Mouse (Mus musculus): ENCODE measurements around the gene Lta. TPM values are rescaled to one million over a fixed set of nuclear protein-coding genes. Genes with fewer than 3 reads are reported as not detected.
A peak's percentile ranks its signal among the peaks of the same experiment; 100 is the strongest.

Gene Lta
- polyA plus RNA-seq, 1 experiment from 2014 or later, result 0.07 TPM

DNA sequence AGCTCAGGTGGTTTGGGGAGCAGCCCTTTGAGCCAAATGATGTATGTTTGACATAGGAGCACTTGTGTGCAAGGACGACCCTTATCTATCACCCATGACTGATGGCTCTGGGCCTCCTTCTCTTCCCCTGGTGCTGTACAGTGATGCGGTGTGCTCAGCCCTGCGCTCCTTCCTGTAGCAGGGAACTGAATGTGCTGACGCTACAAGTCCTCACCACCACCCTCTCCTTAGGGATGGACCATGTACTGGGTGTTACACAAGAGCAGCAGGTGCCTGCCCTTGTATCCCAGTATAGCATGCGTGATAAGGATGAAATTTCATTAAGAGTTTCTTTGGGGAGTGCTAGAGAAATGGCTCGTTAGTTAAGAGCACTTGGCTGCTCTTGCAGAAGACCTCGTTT is 42.0 kb upstream of the Lta start:
- Histone ChIP-seq H3K4me1 (replicated peaks) (peaks cover 48% of the 10 kb centered on the region), H3K36me3 (peaks cover 92% of the 10 kb centered on the region), H3K27me3 (no peaks in the 10 kb centered on the region), H3K9me3 (replicated peaks) (no peaks in the 10 kb centered on the region), H3K4me2 (no peak overlapping the region), H3K9ac (no peak overlapping the region), H3K27ac (no peak overlapping the region), H3K4me3 (replicated peaks) (no peak overlapping the region)
- DNase-seq, result no peak
- 79% methylated on average over 7 of the region's 7 CpGs for WGBS (ENCODE audit: insufficient replicate concordance)
- no peak for ATAC-seq (ENCODE audit: low read depth)

DNA sequence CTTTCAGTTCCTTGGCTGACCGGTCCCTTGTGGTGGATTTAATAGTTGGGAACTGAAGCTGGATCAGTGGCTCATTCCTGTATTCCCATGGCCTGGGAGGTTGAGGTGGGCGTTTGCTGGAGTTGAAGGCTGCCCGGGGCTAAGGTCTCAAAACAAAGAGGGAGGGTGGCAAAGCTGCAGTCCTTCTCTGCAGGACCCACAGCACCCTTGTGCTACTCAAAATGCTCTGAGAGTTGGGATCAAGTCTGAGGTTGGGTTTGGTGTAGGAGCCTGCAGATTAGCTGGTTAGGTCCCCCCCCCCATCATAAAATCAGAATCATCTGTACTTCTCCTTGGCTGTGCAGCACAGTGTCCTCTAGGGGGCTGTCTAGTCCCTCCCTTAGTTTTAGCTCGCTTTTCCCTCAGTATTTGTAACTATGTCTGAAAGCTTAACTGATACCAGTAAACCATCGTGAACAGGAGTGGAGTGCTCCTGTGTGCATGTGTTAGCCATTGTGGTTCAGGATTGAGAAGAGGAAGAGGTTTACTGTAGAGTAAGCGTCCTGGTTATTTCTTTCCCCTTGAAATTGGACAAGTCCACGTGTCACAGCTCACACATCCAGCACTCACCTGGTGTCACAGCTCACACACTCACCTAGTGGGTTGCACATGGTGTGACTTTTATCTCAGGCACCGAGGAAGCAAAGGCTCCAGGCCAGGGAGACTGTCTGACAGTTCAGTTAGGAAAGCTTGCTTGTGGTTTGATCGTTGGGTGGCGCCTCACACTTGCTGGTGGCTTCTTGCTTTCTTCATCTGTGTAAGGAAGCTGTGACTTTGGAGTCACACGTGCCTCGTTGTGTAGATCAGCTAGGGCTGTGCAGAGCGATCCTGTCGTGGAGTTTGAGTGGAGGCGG is 40.8 kb upstream of the Lta start:
- no peak for DNase-seq
- H3K9me3 ChIP-seq (replicated peaks), result no peaks in the 10 kb centered on the region
- peaks cover 82% of the 10 kb centered on the region for H3K36me3 ChIP-seq
- no peak overlapping the region for H3K27ac ChIP-seq
- no peaks in the 10 kb centered on the region for H3K27me3 ChIP-seq
- peak overlapping the region; percentile 97 for H3K4me2 ChIP-seq
- peak overlapping the region; percentile 12; the same call in 1 of the 2 replicates for H3K9ac ChIP-seq
- ATAC-seq (ENCODE audit: low read depth), result no peak
- H3K4me3 ChIP-seq (replicated peaks), result peak overlapping the region; percentile 92; the same call in 1 of the 2 replicates
- WGBS (ENCODE audit: insufficient replicate concordance), result 71% methylated on average over 15 of the region's 15 CpGs
- H3K4me1 ChIP-seq (replicated peaks), result peaks cover 50% of the 10 kb centered on the region

DNA sequence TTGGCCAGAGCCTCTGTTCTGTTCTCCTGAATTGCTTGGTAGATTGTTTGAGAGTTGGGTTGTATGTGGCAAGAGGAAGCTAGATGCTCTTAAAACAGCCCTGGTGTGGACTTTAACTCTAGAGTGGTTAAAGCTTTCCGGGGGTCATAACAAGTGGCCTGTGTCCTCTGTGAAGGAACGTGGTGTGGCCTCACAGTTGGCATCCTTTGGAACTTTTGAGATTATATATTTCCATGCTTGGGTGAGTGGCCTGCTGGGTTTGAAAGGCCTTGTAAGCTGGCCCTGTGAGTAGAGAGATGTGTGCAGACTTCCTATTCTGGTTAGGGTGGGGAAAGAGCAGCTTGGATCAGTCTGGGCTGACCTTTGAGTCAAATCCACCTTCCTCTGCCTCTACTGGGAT is 39.8 kb upstream of the Lta start:
- Histone ChIP-seq H3K4me1 (replicated peaks) (peaks cover 60% of the 10 kb centered on the region), H3K9me3 (replicated peaks) (no peaks in the 10 kb centered on the region), H3K4me2 (peak overlapping the region; percentile 97), H3K36me3 (peaks cover 72% of the 10 kb centered on the region), H3K4me3 (replicated peaks) (peak overlapping the region; percentile 92), H3K9ac (peak overlapping the region; percentile 97; the same call in 1 of the 2 replicates), H3K27me3 (no peaks in the 10 kb centered on the region), H3K27ac (no peak overlapping the region)
- WGBS (ENCODE audit: insufficient replicate concordance), result 74% methylated on average over 2 of the region's 2 CpGs
- DNase-seq, result no peak
- no peak for ATAC-seq (ENCODE audit: low read depth)

DNA sequence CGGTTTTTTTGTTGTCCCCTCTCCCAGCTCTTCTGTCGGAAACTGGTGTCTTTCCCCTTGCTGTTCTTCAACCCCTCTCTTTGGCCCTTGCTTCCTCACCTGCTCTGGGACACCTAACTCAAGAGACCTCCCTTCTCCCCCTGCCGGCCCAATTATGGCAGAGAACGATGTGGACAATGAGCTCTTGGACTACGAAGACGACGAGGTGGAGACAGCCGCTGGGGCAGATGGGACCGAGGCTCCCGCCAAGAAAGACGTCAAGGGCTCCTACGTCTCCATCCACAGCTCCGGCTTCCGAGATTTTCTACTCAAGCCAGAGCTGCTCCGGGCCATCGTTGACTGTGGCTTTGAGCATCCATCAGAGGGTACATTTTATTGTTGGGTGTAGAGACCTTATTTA is 37.9 kb upstream of the Lta start:
- DNase-seq, result no peak

GRCm38 (mm10) chr17:35242015-35242941 is 37.1 kb upstream of the Lta start:
- Histone ChIP-seq H3K4me3 (replicated peaks) (peak overlapping the region; percentile 92), H3K27ac (peak overlapping the region; percentile 95), H3K9ac (peak overlapping the region; percentile 97), H3K36me3 (peaks cover 45% of the 10 kb centered on the region), H3K27me3 (no peaks in the 10 kb centered on the region), H3K4me1 (replicated peaks) (peaks cover 62% of the 10 kb centered on the region), H3K4me2 (peak overlapping the region; percentile 97), H3K9me3 (replicated peaks) (no peaks in the 10 kb centered on the region)
- ATAC-seq (ENCODE audit: low read depth) (peak; percentile 55), DNase-seq (no peak)
- under 1% methylated on average over 55 of the region's 55 CpGs for WGBS (ENCODE audit: insufficient replicate concordance)

More for the DNA sequence above, 37.9 kb upstream of the Lta start:
- H3K4me2 ChIP-seq, result peak overlapping the region; percentile 97
- peak overlapping the region; percentile 92 for H3K4me3 ChIP-seq (replicated peaks)
- H3K9ac ChIP-seq, result peak overlapping the region; percentile 97
- ATAC-seq (ENCODE audit: low read depth), result no peak
- H3K36me3 ChIP-seq, result peaks cover 53% of the 10 kb centered on the region
- peak overlapping the region; percentile 95 for H3K27ac ChIP-seq
- 8% methylated on average over 16 of the region's 16 CpGs for WGBS (ENCODE audit: insufficient replicate concordance)
- no peaks in the 10 kb centered on the region for H3K27me3 ChIP-seq
- peaks cover 62% of the 10 kb centered on the region for H3K4me1 ChIP-seq (replicated peaks)
- H3K9me3 ChIP-seq (replicated peaks), result no peaks in the 10 kb centered on the region

GRCm38 (mm10) chr17:35241305-35242014 is 36.3 kb upstream of the Lta start, which contains the start of gene Ddx39b:
TSS of gene Ddx39b (plus strand) at chr17:35241746.
- Histone ChIP-seq H3K4me1 (replicated peaks) (peaks cover 60% of the 10 kb centered on the region), H3K4me3 (replicated peaks) (peak within 1 kb of the TSS; percentile 92), H3K27me3 (no peaks in the 10 kb centered on the region), H3K9me3 (replicated peaks) (no peaks in the 10 kb centered on the region), H3K9ac (peak within 1 kb of the TSS; percentile 97), H3K4me2 (peak within 1 kb of the TSS; percentile 97), H3K27ac (peak within 1 kb of the TSS; percentile 95), H3K36me3 (peaks cover 36% of the 10 kb centered on the region)
- WGBS (ENCODE audit: insufficient replicate concordance), result under 1% methylated on average over 69 of the region's 69 CpGs
- DNase-seq (peak; percentile 93), ATAC-seq (ENCODE audit: low read depth) (peak; percentile 83)

DNA sequence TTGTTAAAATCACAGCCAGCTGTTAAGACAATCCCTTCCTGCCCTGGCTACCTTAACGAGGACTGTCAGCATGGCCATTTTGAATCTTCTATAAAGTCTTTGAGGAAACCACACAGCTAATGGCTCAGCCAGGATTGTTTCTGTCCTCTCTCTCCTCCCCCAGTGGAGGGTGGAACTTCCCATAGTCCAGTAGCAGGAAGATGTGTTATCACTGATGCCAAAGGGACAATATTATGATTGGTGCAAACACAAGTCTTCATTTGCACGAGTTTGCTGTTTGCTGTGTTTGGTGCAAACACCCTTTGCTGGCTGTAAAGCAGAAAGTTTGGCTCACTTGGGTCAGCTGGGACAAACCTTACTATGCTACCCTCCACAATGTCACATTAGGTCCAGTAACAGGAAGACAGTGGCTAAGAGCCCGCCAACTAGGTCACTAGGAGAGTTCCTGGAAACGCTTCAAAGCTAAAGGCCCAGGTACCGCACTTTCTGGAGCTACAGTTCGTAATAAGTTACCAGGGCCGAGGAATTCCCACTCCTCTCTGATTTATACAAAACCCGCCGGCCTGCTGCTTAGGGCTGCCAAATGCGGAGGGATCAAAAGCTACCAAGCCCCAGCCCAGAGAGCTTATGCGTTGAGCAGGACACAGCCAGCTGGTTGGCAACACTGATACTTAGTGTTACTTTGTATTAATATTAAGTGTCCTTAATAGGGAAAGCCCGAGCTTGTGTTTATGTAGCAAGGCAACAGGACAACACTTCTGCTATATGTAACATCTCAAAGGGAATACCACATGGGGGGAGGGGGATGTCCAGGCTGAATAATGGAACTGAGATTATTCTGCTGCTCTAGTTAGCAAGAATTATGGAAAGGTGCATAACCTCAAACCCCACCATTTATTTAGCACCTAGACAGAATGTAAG is 35.5 kb upstream of the Lta start:
- Histone ChIP-seq H3K4me1 (replicated peaks) (peaks cover 52% of the 10 kb centered on the region), H3K9ac (peak overlapping the region; percentile 97), H3K4me3 (replicated peaks) (peak overlapping the region; percentile 92), H3K36me3 (peaks cover 28% of the 10 kb centered on the region), H3K9me3 (replicated peaks) (no peaks in the 10 kb centered on the region), H3K4me2 (peak overlapping the region; percentile 97), H3K27me3 (no peaks in the 10 kb centered on the region), H3K27ac (peak overlapping the region; percentile 95)
- no peak for ATAC-seq (ENCODE audit: low read depth)
- no peak for DNase-seq
- 34% methylated on average over 12 of the region's 12 CpGs for WGBS (ENCODE audit: insufficient replicate concordance)

- H3K9ac ChIP-seq, result no peak overlapping the region
- ATAC-seq (ENCODE audit: low read depth), result no peak
- H3K4me3 ChIP-seq (replicated peaks), result no peak overlapping the region
- peaks cover 19% of the 10 kb centered on the region for H3K36me3 ChIP-seq
- H3K9me3 ChIP-seq (replicated peaks), result no peaks in the 10 kb centered on the region
- no peak for DNase-seq
- WGBS (ENCODE audit: insufficient replicate concordance), result 56% methylated on average over 5 of the region's 5 CpGs
- H3K27me3 ChIP-seq, result no peaks in the 10 kb centered on the region
- peak overlapping the region; percentile 95 for H3K27ac ChIP-seq
- H3K4me1 ChIP-seq (replicated peaks), result peaks cover 49% of the 10 kb centered on the region
- no peak overlapping the region for H3K4me2 ChIP-seq
Measured at GRCm38 (mm10) chr17:35239700-35240099, 34.5 kb upstream of the Lta start.

DNA sequence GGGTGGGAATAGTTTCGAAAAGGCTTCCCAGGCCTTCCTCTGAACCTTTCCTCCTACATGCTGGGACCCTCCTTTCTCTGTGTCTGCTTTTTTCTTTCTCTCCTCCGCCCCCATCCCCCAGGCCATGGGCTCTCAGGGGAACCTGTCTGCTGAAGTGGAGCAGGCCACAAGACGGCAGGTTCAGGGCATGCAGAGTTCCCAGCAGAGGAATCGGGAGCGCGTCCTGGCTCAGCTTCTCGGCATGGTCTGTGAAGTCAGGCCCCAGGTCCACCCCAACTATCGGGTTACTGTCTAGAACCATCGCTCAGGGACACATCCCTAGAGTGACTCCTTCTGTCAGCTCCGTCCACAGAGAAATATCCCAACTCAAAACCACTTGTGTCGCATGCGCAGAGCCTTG is 32.4 kb upstream of the Lta start:
- Histone ChIP-seq H3K4me2 (no peak overlapping the region), H3K27ac (no peak overlapping the region), H3K4me1 (replicated peaks) (peaks cover 51% of the 10 kb centered on the region), H3K36me3 (peaks cover 6% of the 10 kb centered on the region; the same call in 1 of the 2 replicates), H3K27me3 (no peaks in the 10 kb centered on the region), H3K9me3 (replicated peaks) (no peaks in the 10 kb centered on the region), H3K9ac (0 out of 2 replicates have a peak overlapping the region, but pooled peaks have one; percentile 4), H3K4me3 (replicated peaks) (no peak overlapping the region)
- WGBS (ENCODE audit: insufficient replicate concordance), result 89% methylated on average over 12 of the region's 12 CpGs
- no peak for ATAC-seq (ENCODE audit: low read depth)
- no peak for DNase-seq

DNA sequence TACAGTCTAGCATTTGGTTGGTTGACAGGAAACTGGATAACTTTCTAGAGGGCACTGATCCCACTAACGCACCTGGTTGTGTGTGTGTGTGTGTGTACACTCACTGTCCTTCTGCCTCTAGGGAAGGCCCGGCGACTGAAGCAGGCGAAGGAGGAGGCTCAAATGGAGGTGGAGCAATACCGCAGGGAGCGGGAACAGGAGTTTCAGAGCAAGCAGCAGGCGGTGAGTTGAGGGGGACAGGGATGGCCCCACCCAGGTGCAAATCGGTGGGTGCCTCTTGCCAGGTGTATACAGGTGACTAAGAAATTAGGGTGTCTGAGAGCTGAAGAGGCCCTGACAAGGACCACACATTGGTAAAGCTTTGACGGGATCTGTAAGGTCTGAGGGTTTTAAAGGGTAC is 31.8 kb upstream of the Lta start:
- no peak overlapping the region for H3K27ac ChIP-seq
- ATAC-seq (ENCODE audit: low read depth) (no peak), DNase-seq (no peak)
- H3K4me2 ChIP-seq, result no peak overlapping the region
- no peak overlapping the region for H3K9ac ChIP-seq
- peaks cover 56% of the 10 kb centered on the region for H3K4me1 ChIP-seq (replicated peaks)
- H3K36me3 ChIP-seq, result peaks cover 6% of the 10 kb centered on the region; the same call in 1 of the 2 replicates
- H3K9me3 ChIP-seq (replicated peaks), result no peaks in the 10 kb centered on the region
- H3K4me3 ChIP-seq (replicated peaks), result no peak overlapping the region
- 78% methylated on average over 9 of the region's 9 CpGs for WGBS (ENCODE audit: insufficient replicate concordance)
- H3K27me3 ChIP-seq, result no peaks in the 10 kb centered on the region

Measured in liver, embryonic 13.5 days (tissue).